Mouse (Mus musculus): ENCODE measurements around the gene Cst10. TPM values are rescaled to one million over a fixed set of nuclear protein-coding genes. Genes with fewer than 3 reads are reported as not detected.

The Cst10 gene
- not detected for total RNA-seq (2021)
- long read RNA-seq, experiment 1: 0 reads
- long read RNA-seq, experiment 2: 0 reads

DNA sequence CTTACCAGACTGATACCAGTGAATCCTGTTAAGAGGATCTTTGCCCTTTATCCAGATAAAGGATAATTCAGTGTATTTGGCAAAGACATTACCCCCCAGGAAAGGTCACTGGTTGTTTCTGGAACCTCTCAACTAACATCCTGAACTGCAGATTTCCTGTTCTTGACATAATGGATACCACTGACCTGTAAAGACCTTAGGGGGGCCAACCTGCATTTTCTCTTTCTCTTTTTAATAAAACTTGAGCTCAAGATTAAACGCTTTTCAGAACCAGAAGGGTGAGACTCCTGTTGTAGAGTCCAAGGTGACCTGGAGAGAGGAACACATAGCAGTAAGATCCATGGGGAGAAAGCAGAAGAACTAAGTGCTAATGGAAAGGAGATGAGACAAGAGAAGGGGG, at the start of gene Cst10:
Gene Cst10 (plus strand): TSS at position 301 of the 400 bp plus-strand sequence.
- no peak for DNase-seq (ENCODE audit: low spot score in 2 of 2)

DNA sequence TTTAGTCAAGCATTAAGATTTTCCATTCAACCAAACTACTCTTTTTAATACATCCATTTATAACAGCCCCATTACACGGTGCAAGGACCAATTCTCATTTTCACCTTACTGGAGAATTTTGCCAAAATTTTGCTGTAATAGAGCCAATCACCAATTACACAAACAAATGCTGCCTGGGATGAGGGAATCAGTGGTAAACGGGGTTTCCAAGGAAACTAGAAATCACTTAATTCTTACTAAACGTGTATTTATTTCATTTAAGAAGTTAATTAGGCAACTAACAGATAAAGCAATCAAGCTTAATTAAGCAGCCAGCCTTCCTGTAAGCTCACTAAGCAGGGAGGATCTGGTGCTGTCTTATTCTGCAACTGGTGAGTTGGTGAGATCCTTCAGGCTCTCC, 11.9 kb upstream of the Cst10 start:
- no peak for DNase-seq (ENCODE audit: low spot score in 2 of 2)

DNA sequence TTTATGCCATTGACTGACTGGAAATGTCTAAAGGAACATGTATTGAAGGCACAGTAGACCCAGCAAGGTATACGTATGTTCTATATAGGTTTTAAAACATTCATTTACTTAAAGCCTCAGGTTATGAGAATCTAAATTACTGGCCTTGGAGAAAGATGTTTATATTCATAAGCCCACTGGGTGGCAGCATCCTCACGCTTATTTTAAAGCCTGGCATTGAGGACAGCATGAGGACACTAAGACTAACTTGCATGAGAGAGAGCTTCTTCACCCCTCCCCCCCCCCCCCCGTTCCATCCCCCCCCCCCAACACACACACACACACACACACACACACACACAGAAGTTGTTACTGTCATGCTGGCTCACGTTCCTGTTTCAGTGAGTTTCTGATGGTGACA, 17.7 kb downstream of the Cst10 start:
- DNase-seq (ENCODE audit: low spot score in 2 of 2): no peak

All from adrenal gland, postnatal 4 days (tissue).